Mouse (Mus musculus): Measurements from ENCODE around the gene Ifit1.

- TF ChIP-seq CTCF (conservative IDR thresholded peaks at IDR 0.05; ENCODE audit: low read length) (no peak), POU5F1 (IDR thresholded peaks at IDR 0.05; ENCODE audit: borderline replicate concordance, low read length) (0 out of 2 replicates have a peak, but pooled peaks have one; percentile 13), NANOG (IDR thresholded peaks at IDR 0.05; ENCODE audit: borderline replicate concordance, low read length) (no peak)
Measured at GRCm38 (mm10) chr19:34673476-34673875, 32.8 kb downstream of the Ifit1 start.

Measured in E14TG2a.4 (cell line).